Mouse (Mus musculus) embryo, embryonic 10.5 days (tissue): ENCODE measurements at regions not wholly inside any gene's neighbourhood (a gene's known extent, or its start where the extent isn't known, plus 50 kb on each side); places are given as distances from the start of the nearest gene placed in this dataset.
"Not testable (repeated sequence)": the region's sequence is repeated elsewhere in the genome, so short reads cannot be mapped to it uniquely, and the experiment has no call there.

ENCODE experiments used
- DNase-seq: peaks from one replicate; pipeline ENCODE4 v3.0.0-alpha.2; 2015; ENCODE audit warnings: low spot score

GRCm38 (mm10) chr13:5920422-5920821 lies 59.1 kb downstream of the Klf6 start:
- DNase-seq = no peak

- DNase-seq = no peak
Observed at GRCm38 (mm10) chr13:5931433-5931832, 70.2 kb downstream of the Klf6 start.

- DNase-seq = no peak
Observed at GRCm38 (mm10) chr13:5937436-5937835, 76.2 kb downstream of the Klf6 start.

- DNase-seq = no peak
Observed at GRCm38 (mm10) chr13:5937970-5938369, 76.7 kb downstream of the Klf6 start.

- DNase-seq = no peak
Observed at GRCm38 (mm10) chr13:5939368-5939767, 78.1 kb downstream of the Klf6 start.

- DNase-seq = no peak
Observed at GRCm38 (mm10) chr13:5952863-5953262, 91.6 kb downstream of the Klf6 start.

- DNase-seq = not testable (repeated sequence)
Observed at GRCm38 (mm10) chr13:5955121-5955520, 93.8 kb downstream of the Klf6 start.

- no peak for DNase-seq
Observed at GRCm38 (mm10) chr13:5956145-5956544, 94.9 kb downstream of the Klf6 start.

GRCm38 (mm10) chr13:5962947-5963346 lies 101.7 kb downstream of the Klf6 start:
- DNase-seq = no peak

GRCm38 (mm10) chr13:5964626-5965025 lies 103.3 kb downstream of the Klf6 start:
- no peak for DNase-seq

GRCm38 (mm10) chr13:5978615-5979014 lies 117.3 kb downstream of the Klf6 start:
- no peak for DNase-seq

- DNase-seq = no peak
Observed at GRCm38 (mm10) chr13:5987491-5987890, 126.2 kb downstream of the Klf6 start.

- no peak for DNase-seq
Observed at GRCm38 (mm10) chr13:5988407-5988806, 127.1 kb downstream of the Klf6 start.

GRCm38 (mm10) chr13:6000559-6001217 lies 139.4 kb downstream of the Klf6 start:
- no peak for DNase-seq

GRCm38 (mm10) chr13:6001218-6001564 lies 139.9 kb downstream of the Klf6 start:
- no peak for DNase-seq

GRCm38 (mm10) chr13:6005901-6006300 lies 144.6 kb downstream of the Klf6 start:
- DNase-seq = no peak

GRCm38 (mm10) chr13:6009671-6010070 lies 148.4 kb downstream of the Klf6 start:
- no peak for DNase-seq

GRCm38 (mm10) chr13:6027207-6027606 lies 165.9 kb downstream of the Klf6 start:
- no peak for DNase-seq

GRCm38 (mm10) chr13:6028878-6029277 lies 167.6 kb downstream of the Klf6 start:
- DNase-seq = no peak

- DNase-seq = peak; percentile 72
Observed at GRCm38 (mm10) chr13:6029461-6029860, 168.2 kb downstream of the Klf6 start.

- DNase-seq = peak; percentile 76
Observed at GRCm38 (mm10) chr13:6030128-6030527, 168.8 kb downstream of the Klf6 start.

- DNase-seq = peak; percentile 8
Observed at GRCm38 (mm10) chr13:6040132-6040531, 178.8 kb downstream of the Klf6 start.

- no peak for DNase-seq
Observed at GRCm38 (mm10) chr13:6040663-6041062, 179.4 kb downstream of the Klf6 start.

GRCm38 (mm10) chr13:6042495-6042894 lies 181.2 kb downstream of the Klf6 start:
- no peak for DNase-seq
